11 mouse cellular contexts compared by ENCODE assay signal in the genomic region with DNA sequence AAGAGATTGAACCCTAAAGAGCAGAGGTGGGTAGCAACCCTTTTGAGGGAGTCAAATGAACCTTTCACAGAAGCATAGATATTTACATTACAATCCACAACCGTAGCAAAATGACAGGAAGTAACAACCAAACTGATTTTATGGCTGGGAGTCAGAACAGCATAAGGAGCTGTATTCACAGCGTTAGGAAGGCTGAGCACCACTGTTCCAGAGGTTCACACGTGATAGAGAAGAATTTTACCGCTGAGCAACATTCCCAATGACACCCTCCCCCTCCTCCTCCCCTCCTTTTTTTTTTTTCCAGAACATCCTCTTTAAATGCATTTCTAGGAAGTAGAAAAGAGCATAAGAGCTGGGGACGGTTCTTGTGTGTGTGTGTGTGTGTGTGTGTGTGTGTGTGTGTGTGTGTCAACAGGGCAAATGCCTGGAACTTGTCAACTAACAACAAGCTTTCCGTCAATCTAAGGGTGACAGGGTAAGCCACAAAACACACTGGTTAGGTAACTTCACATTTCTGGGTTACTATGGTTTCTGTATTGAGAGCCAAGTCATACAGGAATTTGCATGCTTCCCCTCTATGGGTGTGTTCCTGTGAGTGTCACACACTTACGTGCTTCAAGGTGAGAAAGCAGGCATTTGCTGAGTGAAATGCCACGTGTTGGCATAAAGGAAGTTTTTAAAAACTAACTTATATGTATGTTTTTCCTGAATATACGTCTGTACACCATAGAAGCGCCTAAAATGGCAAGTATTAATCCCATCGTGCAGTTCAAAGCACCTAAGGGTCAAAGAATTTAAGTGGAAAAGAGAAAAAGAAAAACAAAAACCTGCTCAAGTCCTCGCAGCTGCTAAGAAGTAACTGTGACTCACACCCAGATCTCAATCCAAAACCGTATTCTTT. TPM values are rescaled to one million over a fixed set of nuclear protein-coding genes. Genes with fewer than 3 reads are reported as not detected.
DNase-seq lines count a peak whose midpoint lies in the region; ATAC-seq and TF ChIP-seq lines count a peak whose summit lies in the region.
"Had no signal": no experiment of that assay in that cellular context is flagged by ENCODE, and none has a peak within 500 bp of the region (broad histone marks: within the 10 kb centered on the region; RNA-seq: fewer than 3 reads in every experiment).

No protein-coding gene starts in this region.

- WGBS in limb, embryonic 14.5 days, result 43% methylated on average over 13 of the region's 13 CpGs
- WGBS in stomach, postnatal 0 days, result 32% methylated on average over 13 of the region's 13 CpGs

- peak; percentile 71 for ATAC-seq in limb, embryonic 14.5 days (ENCODE audit: low FRiP score, low read depth)
- ATAC-seq in stomach, postnatal 0 days (ENCODE audit: low FRiP score, low TSS enrichment), result peak; percentile 54; the same call in 1 of the 2 replicates
- ATAC-seq: intestine, embryonic 15.5 days had no signal

- H3K27ac ChIP-seq in testis, adult 2 months (ENCODE audit: control insufficient read depth, insufficient read depth, low read depth, low read length), result 0 out of 2 replicates have a peak overlapping the region, but pooled peaks have one; percentile 34
- H3K27ac ChIP-seq in limb, embryonic 14.5 days (replicated peaks; ENCODE audit: low read depth, low read length), result no peak overlapping the region
- H3K27ac ChIP-seq in stomach, postnatal 0 days (replicated peaks), result no peak overlapping the region
- H3K27ac ChIP-seq: intestine, embryonic 15.5 days; liver, embryonic 14.5 days had no signal

- H3K4me3 ChIP-seq in testis, adult 2 months (ENCODE audit: control insufficient read depth, low read depth, low read length), result no peak overlapping the region
- H3K4me3 ChIP-seq in limb, embryonic 14.5 days (replicated peaks; ENCODE audit: low read length), result no peak overlapping the region
- H3K4me3 ChIP-seq in stomach, postnatal 0 days (ENCODE audit: low read depth, low read length), result no peak overlapping the region
- H3K4me3 ChIP-seq: intestine, embryonic 15.5 days had no signal

- no peaks in the 10 kb centered on the region; the same call in 1 of the 2 replicates for H3K9me3 ChIP-seq in limb, embryonic 14.5 days (ENCODE audit: control insufficient read depth, low read length)
- no peaks in the 10 kb centered on the region for H3K9me3 ChIP-seq in stomach, postnatal 0 days (ENCODE audit: control insufficient read depth, low read length)
- H3K9me3 ChIP-seq: intestine, embryonic 15.5 days had no signal

- no peak for TF ChIP-seq POLR2A in testis, adult 2 months (IDR thresholded peaks at IDR 0.05; ENCODE audit: control insufficient read depth, low read depth, low read length)
- no peak for TF ChIP-seq POLR2A in limb, embryonic 14.5 days (IDR thresholded peaks at IDR 0.05; ENCODE audit: borderline replicate concordance, extremely low read depth, insufficient read depth, insufficient read length)

- no peaks in the 10 kb centered on the region for H3K4me1 ChIP-seq in testis, adult 2 months (ENCODE audit: control insufficient read depth, insufficient read depth, low read length)
- H3K4me1 ChIP-seq in limb, embryonic 14.5 days (ENCODE audit: control insufficient read depth, insufficient read depth, low read length), result peaks cover 17% of the 10 kb centered on the region
- no peaks in the 10 kb centered on the region; the same call in 1 of the 2 replicates for H3K4me1 ChIP-seq in stomach, postnatal 0 days (replicated peaks; ENCODE audit: control insufficient read depth, insufficient read depth)

- intact Hi-C loops in heart, postnatal 36 days (cut with DNase I), result no loop called here

- no peaks in the 10 kb centered on the region for H3K36me3 ChIP-seq in testis, adult 2 months (ENCODE audit: control insufficient read depth, insufficient read depth, low read length)
- no peaks in the 10 kb centered on the region for H3K36me3 ChIP-seq in limb, embryonic 14.5 days (ENCODE audit: control insufficient read depth, insufficient read depth, low read length)
- no peaks in the 10 kb centered on the region for H3K36me3 ChIP-seq in stomach, postnatal 0 days (ENCODE audit: control insufficient read depth, insufficient read depth, low read length)
- H3K36me3 ChIP-seq: intestine, embryonic 15.5 days had no signal

- peak; percentile 23 for DNase-seq in heart, adult 8-10 months (ENCODE audit: low spot score)
- DNase-seq in heart, postnatal 36 days, result no peak
- no peak for DNase-seq in testis, postnatal 10 days (ENCODE audit: low spot score)
- no peak for DNase-seq in limb, embryonic 14.5 days (ENCODE audit: low spot score)
- DNase-seq in stomach, postnatal 0 days (ENCODE audit: low spot score), result no peak
- no peak for DNase-seq in kidney, postnatal 10 days
- DNase-seq in cerebellum, adult 8-10 months, result no peak
- DNase-seq: cerebellum, adult 18-20 months had no signal

- H3K27me3 ChIP-seq in testis, adult 2 months (ENCODE audit: control insufficient read depth, insufficient read depth, low read length), result no peaks in the 10 kb centered on the region
- no peaks in the 10 kb centered on the region for H3K27me3 ChIP-seq in limb, embryonic 14.5 days (ENCODE audit: control insufficient read depth, insufficient read depth, low read length)
- no peaks in the 10 kb centered on the region for H3K27me3 ChIP-seq in stomach, postnatal 0 days (ENCODE audit: control insufficient read depth, insufficient read depth, low read length)
- H3K27me3 ChIP-seq: intestine, embryonic 15.5 days had no signal

- no peak overlapping the region for H3K9ac ChIP-seq in limb, embryonic 14.5 days (ENCODE audit: low read depth, low read length, severe bottlenecking)
- no peak overlapping the region for H3K9ac ChIP-seq in stomach, postnatal 0 days (ENCODE audit: low read length)
- H3K9ac ChIP-seq: intestine, embryonic 15.5 days; liver, embryonic 14.5 days had no signal

- H3K4me2 ChIP-seq in limb, embryonic 14.5 days (replicated peaks; ENCODE audit: low read depth, low read length, severe bottlenecking), result no peak overlapping the region
- H3K4me2 ChIP-seq in stomach, postnatal 0 days (replicated peaks; ENCODE audit: low read depth), result no peak overlapping the region
- H3K4me2 ChIP-seq: intestine, embryonic 15.5 days had no signal

- no peak for TF ChIP-seq CTCF in testis, adult 2 months (IDR thresholded peaks at IDR 0.05; ENCODE audit: control insufficient read depth, insufficient read depth, insufficient replicate concordance, low read depth, low read length)
- no peak for TF ChIP-seq CTCF in stomach, postnatal 0 days (IDR thresholded peaks at IDR 0.05; ENCODE audit: low read depth)

- no peak for TF ChIP-seq EP300 in stomach, postnatal 0 days (optimal IDR thresholded peaks at IDR 0.05)

RNA-seq across cellular contexts. Expression of a gene that starts 13.0 kb away (rescaled TPM):
- 1 to 10 TPM; 1.2 to 1.8 (median 1.5) TPM for total RNA-seq in heart, adult 8-10 months (2022)
- total RNA-seq in heart, postnatal 36 days (2021), result 1 to 10 TPM; 1.3 to 2.0 TPM
- 0.71 and 1.1 TPM in 2 replicates for polyA plus RNA-seq in testis, adult 2 months (2012; rRNA removed)
- polyA plus RNA-seq in limb, embryonic 14.5 days (2012; rRNA removed), result 9.9 and 11.5 TPM in 2 replicates
- 14.5 and 16.2 TPM in 2 replicates for polyA plus RNA-seq in limb, embryonic 14.5 days (2014; fragmentation: Nextera tagmentation; extraction: Ambion mirVana)
- polyA plus RNA-seq in stomach, postnatal 0 days (2015; fragmentation: Nextera tagmentation; extraction: Ambion mirVana), result 2.2 and 2.4 TPM in 2 replicates
